Mouse (Mus musculus): ENCODE measurements around the gene Arpp19. TPM values are rescaled to one million over a fixed set of nuclear protein-coding genes. Genes with fewer than 3 reads are reported as not detected.

Gene Arpp19
- total RNA-seq, 2 experiments from 2014 or later = 177 to 243 TPM

- no peak for ATAC-seq (replicated peaks; ENCODE audit: poor library complexity, severe bottlenecking)
Measured at GRCm38 (mm10) chr9:75034691-75035090, 2.7 kb upstream of the Arpp19 start.

DNA sequence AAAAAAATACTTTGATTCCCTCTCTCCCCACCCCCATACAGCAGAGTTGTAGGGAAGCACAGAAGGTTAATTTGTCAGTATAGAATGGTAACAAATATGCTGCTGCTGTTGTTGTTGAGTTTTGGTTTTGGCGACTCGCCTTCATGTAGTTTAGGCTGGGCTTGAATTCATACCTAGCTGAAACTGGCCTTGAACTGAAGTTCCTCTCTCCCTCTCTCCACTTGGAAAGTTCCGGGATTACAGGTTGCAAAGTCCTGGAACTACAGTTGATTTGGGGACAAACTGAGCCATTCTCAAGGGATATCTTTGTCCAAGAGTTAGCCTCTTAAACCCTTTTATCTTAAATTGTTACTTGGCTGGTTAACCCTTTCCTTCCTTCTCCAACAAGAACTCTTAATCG is 1.5 kb upstream of the Arpp19 start:
- ATAC-seq (replicated peaks; ENCODE audit: poor library complexity, severe bottlenecking) = no peak

DNA sequence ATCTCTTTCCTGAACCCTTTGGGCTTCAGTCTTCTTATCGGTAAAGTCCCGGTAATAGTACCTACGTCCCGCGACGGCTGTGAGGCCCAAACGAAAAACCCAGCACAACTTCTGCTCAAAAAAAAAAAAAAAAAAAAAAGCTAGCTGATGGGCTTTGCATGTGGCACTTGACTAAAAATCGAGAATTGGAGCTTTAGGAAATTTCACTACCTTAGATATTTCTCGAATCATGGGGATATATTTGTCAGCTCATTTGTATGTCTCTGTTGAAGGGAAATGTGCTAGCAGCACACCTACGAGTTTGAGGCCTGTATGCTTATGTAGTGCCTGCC is 909 bp downstream of the Arpp19 start:
- no peak for ATAC-seq (replicated peaks; ENCODE audit: poor library complexity, severe bottlenecking)

GRCm38 (mm10) chr9:75040566-75040965 is 3.2 kb downstream of the Arpp19 start:
- no peak for ATAC-seq (replicated peaks; ENCODE audit: poor library complexity, severe bottlenecking)

- ATAC-seq (replicated peaks; ENCODE audit: poor library complexity, severe bottlenecking) = no peak
Measured at GRCm38 (mm10) chr9:75041840-75042525, 4.6 kb downstream of the Arpp19 start.

- no peak for ATAC-seq (replicated peaks; ENCODE audit: poor library complexity, severe bottlenecking)
Measured at GRCm38 (mm10) chr9:75043191-75043590, 5.8 kb downstream of the Arpp19 start.

DNA sequence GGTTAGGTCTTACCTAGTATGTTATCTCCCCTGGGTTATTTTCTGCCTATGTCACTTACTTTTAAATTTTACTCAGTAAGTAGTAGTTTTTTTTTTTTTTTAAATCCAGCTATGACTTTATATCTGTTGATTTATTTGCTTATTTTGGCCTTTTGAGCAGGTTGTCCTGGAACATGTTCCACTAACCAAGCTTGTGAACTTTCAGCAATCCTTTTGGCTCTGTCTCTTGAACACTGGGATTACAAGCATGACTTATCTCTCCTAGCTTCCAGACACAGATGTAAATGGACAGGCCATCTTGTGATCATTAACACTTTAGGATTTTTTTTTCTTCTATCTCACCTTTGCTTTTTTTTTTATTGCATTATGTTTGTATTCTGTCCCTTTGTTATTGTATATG is 9.7 kb downstream of the Arpp19 start:
- ATAC-seq (replicated peaks; ENCODE audit: poor library complexity, severe bottlenecking) = no peak

GRCm38 (mm10) chr9:75049100-75049499 is 11.7 kb downstream of the Arpp19 start:
- peak; percentile 82 for ATAC-seq (replicated peaks; ENCODE audit: poor library complexity, severe bottlenecking)

DNA sequence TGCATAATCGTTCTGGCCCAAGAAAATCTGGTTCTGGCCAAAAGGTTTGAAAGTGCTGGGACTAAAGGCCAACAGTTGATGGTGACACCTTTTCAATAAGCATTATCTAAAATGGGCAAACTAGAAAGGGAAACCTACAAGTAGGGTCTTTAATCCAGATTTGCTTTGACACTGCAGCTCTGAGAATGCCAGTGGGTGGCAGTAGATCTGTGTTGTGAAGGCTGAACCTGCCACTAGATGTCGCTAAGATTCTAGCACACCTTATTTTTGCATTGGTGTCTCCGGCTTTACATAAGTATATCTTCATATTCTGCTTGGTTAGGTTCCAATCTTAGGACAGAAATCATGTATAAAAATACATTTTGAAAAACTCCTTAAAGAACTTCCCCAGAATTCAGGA is 12.6 kb downstream of the Arpp19 start:
- peak; percentile 77 for ATAC-seq (replicated peaks; ENCODE audit: poor library complexity, severe bottlenecking)

DNA sequence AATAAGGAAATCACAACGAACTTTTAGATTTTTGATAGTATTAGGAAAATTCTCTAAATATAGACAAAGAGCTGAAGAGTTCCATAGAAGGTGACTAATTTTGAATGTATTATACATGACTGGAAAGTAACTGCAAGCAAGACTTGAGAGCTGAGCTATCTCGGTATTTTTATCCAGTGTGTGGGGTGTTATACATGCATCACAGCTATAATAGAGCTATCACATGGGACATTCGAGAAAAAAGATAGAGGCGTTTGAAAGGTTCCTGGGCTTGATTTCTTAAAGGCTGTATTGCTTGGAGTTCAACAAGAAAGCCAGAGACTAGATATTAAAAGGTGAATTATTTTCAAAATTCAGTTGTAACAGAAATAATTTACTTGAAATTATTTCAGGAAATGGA is 14.4 kb downstream of the Arpp19 start:
- ATAC-seq (replicated peaks; ENCODE audit: poor library complexity, severe bottlenecking) = no peak

GRCm38 (mm10) chr9:75055046-75055445 is 17.6 kb downstream of the Arpp19 start:
- no peak for ATAC-seq (replicated peaks; ENCODE audit: poor library complexity, severe bottlenecking)

- peak; percentile 80 for ATAC-seq (replicated peaks; ENCODE audit: poor library complexity, severe bottlenecking)
Measured at GRCm38 (mm10) chr9:75064678-75065331, 27.4 kb downstream of the Arpp19 start.

DNA sequence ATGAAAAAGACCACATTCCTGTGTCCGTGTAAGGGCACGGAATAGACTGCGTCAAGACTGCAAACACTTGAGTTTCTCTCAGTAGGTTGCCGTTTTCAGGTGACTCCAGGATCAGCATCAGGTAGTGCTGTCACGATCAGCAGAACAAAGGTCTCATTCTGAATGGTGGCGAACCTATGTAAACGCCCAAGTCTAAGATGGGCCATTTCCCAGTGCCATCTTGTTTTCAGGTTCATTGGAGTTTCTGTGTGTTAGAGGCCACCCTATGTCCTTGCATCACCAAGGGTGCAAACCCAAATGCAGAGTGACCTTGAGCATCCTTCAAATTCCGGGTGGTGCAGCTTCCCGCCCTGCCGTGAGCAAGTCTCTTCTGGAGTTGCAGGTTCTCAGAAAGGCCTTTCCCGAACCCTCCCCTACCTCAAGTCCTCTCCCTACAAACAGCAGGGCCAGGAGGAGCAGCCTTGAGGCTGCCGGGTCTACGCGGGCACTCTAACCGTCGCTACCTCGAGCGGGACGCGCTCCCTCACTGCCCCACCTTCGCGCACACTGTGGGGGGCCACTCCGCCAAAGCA is 33.1 kb downstream of the Arpp19 start, which contains the start of gene Myo5a:
Myo5a (plus strand) TSS at position 559 of the 572 bp plus-strand sequence.
- ATAC-seq (replicated peaks; ENCODE audit: poor library complexity, severe bottlenecking) = no peak

DNA sequence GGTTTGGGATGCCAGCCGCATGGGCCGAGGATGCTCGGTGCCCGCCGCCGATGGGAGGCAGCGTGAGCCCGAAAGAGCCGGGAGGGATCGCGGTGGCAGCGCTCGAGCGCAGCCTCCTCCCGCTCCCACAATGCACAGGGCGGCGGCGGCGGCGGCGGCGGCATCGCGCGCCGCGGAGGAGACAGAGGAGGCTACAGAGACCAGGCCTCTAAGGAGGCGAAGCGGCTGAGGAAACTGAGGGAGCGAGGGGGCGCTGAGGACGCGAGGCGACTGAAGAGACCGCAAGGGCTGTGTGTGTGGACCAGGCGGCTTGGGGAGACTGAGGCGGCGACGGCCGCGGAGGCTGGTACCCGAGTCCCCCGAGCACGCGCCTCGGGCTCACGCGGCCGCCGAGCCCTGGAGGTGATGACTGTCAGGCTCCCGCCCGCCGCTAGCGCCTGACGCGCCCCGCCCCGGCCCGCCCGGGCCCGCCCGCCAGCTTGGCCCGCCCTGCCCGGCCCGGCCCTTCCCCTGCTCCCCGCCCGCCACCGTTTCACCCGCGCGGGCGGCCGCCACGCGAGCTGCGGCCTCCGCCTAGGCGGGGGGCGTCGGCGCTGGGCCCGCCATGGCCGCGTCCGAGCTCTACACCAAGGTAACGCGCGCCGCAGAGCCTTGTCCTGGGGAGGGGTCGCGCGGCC is 33.8 kb downstream of the Arpp19 start:
- ATAC-seq (replicated peaks; ENCODE audit: poor library complexity, severe bottlenecking) = peak; percentile 77

GRCm38 (mm10) chr9:75071706-75072192 is 34.3 kb downstream of the Arpp19 start:
- peak; percentile 76 for ATAC-seq (replicated peaks; ENCODE audit: poor library complexity, severe bottlenecking)

GRCm38 (mm10) chr9:75072361-75072760 is 34.9 kb downstream of the Arpp19 start:
- ATAC-seq (replicated peaks; ENCODE audit: poor library complexity, severe bottlenecking) = no peak

DNA sequence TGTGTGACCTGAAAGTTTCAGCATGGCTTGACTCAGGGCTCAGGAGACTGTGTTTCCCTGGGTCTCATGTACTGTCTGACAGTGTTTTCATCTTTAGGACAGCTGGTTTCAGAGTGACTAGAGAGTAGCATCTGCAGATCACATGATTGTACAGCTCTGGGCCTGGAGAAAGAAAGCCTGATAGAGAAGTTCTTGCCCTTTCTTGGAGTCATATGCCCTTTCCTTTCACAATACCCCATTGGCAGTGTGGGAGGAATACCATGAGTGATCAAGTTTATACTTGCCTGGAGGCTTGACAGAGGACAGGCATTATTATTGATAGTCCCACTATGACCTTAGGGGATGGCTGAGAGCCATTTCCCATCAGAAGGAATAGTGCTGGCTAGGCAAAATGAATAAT is 39.8 kb downstream of the Arpp19 start:
- ATAC-seq (replicated peaks; ENCODE audit: poor library complexity, severe bottlenecking) = peak; percentile 27; the same call in 1 of the 2 replicates

GRCm38 (mm10) chr9:75085242-75085824 is 47.9 kb downstream of the Arpp19 start:
- ATAC-seq (replicated peaks; ENCODE audit: poor library complexity, severe bottlenecking) = no peak

GRCm38 (mm10) chr9:75087823-75088222 is 50.4 kb downstream of the Arpp19 start:
- ATAC-seq (replicated peaks; ENCODE audit: poor library complexity, severe bottlenecking) = no peak

DNA sequence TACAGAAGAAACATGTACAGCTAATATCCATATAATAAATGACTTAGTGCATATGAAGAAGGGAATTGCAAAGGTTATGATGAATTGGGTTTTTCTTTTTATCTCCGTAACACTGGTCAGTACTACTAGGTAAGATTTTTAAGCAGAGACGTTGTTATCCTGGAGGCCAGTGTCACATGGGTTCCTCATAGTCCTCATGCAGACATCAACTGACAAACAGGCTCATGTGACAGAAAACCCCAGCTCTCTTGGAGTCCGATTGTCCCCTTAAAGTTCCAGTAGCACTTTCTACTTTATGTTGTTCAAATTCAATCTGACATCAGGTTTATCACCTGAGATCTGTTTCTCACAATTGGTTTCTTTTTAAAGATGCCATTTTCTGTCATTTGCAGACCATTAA is 51.9 kb downstream of the Arpp19 start:
- no peak for ATAC-seq (replicated peaks; ENCODE audit: poor library complexity, severe bottlenecking)

DNA sequence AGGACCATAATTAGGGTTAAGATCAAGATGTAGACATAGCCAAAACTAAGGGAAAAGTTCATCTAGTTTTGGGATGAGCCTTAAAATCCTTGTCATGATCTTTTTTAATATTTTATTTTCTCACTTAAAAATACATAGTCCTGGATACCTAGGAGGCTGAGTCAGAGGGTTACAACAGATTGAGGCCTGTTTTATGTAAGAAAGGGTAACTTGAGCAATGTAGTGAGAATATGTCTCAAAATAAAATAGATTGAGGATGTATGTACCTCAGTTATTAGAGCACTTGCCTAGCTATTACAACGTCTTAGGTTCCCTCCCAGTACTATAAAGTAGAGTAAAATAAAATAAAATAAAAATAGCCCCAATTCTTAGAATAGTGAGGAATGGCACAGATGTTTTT is 54.7 kb downstream of the Arpp19 start:
- ATAC-seq (replicated peaks; ENCODE audit: poor library complexity, severe bottlenecking) = peak; percentile 62

All from granulocyte monocyte progenitor cell, adult 5-6 weeks (primary cell).